Mouse (Mus musculus) heart, postnatal 36 days (tissue): Measurements from ENCODE around the gene Asxl1. TPM values are rescaled to one million over a fixed set of nuclear protein-coding genes. Genes with fewer than 3 reads are reported as not detected.
A peak's percentile ranks its signal among the peaks of the same experiment; 100 is the strongest.

ENCODE experiments used
- DNase-seq, 2 experiments: peaks; one replicate each; pipeline ENCODE4 v3.0.0; 2021 to 2022
- intact Hi-C: fragments of 180-260 bp; cut with DNase I; formaldehyde crosslinking; loops from one replicate; pipeline ENCODE4 v1.15.1; 2025
- total RNA-seq, 2 experiments: library from RNA; stranded (reverse); gene quantifications; 2 replicates each; pipeline ENCODE4 v1.2.3; 2021

Gene Asxl1
- total RNA-seq, 2 experiments from 2014 or later, result 23.5 to 23.8 TPM

- DNase-seq, result no peak
- intact Hi-C loops, result no loop called here
These were observed 89.5 kb downstream of the Asxl1 start for GRCm38 (mm10) chr2:153434880-153435831.

- DNase-seq, result peak; percentile 38 to 50
- intact Hi-C loops, result no loop called here
These were observed 91.1 kb downstream of the Asxl1 start for GRCm38 (mm10) chr2:153436641-153437305.

- intact Hi-C loops, result no loop called here
- no peak for DNase-seq
These were observed 91.7 kb downstream of the Asxl1 start for GRCm38 (mm10) chr2:153437306-153437659.

- intact Hi-C loops, result no loop called here
These were observed 95.1 kb downstream of the Asxl1 start for GRCm38 (mm10) chr2:153440755-153441154.

GRCm38 (mm10) chr2:153441228-153441627, 95.6 kb downstream of the Asxl1 start:
- no peak for DNase-seq
- intact Hi-C loops, result no loop called here

More at GRCm38 (mm10) chr2:153440755-153441154, 95.1 kb downstream of the Asxl1 start:
- no peak for DNase-seq

- no peak for DNase-seq
- intact Hi-C loops, result no loop called here
These were observed 97.1 kb downstream of the Asxl1 start for GRCm38 (mm10) chr2:153442720-153443119.

- DNase-seq, result peak; percentile 53 to 58
- intact Hi-C loops, result loop anchor here (2.0 kb wide), 1 partner anchor 93 kb away; no protein-coding TSS in a partner anchor
These were observed 98.0 kb downstream of the Asxl1 start for GRCm38 (mm10) chr2:153443434-153444240.

GRCm38 (mm10) chr2:153444254-153445136, 98.9 kb downstream of the Asxl1 start:
- peak; percentile 73 for DNase-seq
- intact Hi-C loops, result loop anchor here (2.0 to 5.0 kb wide), 3 partner anchors 94 to 297 kb away; partner anchors contain the start of genes Plagl2 and Pofut1

GRCm38 (mm10) chr2:153445137-153446016, 99.7 kb downstream of the Asxl1 start:
- peak in 1 of 2 experiments; percentile 20 for DNase-seq
- intact Hi-C loops, result loop anchor here (2.0 to 5.0 kb wide), 3 partner anchors 95 to 298 kb away; partner anchors contain the start of genes Plagl2 and Pofut1

- intact Hi-C loops, result loop anchor here (5.0 kb wide), 2 partner anchors 204 to 299 kb away; partner anchors contain the start of genes Plagl2 and Pofut1
- peak; percentile 39 to 57 for DNase-seq
These were observed 100.4 kb downstream of the Asxl1 start for GRCm38 (mm10) chr2:153446017-153446408.

- intact Hi-C loops, result loop anchor here (5.0 kb wide), 2 partner anchors 204 to 299 kb away; partner anchors contain the start of genes Plagl2 and Pofut1
- no peak for DNase-seq
These were observed 100.8 kb downstream of the Asxl1 start for GRCm38 (mm10) chr2:153446476-153446875.

- intact Hi-C loops, result loop anchor here (5.0 kb wide), 2 partner anchors 205 to 300 kb away; partner anchors contain the start of genes Plagl2 and Pofut1
These were observed 102.1 kb downstream of the Asxl1 start for GRCm38 (mm10) chr2:153447719-153448118.

GRCm38 (mm10) chr2:153448519-153448918, 102.9 kb downstream of the Asxl1 start:
- intact Hi-C loops, result loop anchor here (5.0 kb wide), 2 partner anchors 206 to 301 kb away; partner anchors contain the start of genes Plagl2 and Pofut1
- DNase-seq, result no peak

More at GRCm38 (mm10) chr2:153447719-153448118, 102.1 kb downstream of the Asxl1 start:
- no peak for DNase-seq

Other genes with a start within 250 kb of the Asxl1 start
- 1 to 10 TPM; 1.7 to 1.9 TPM for gene Hck, start 237.4 kb upstream of the Asxl1 start, total RNA-seq
- 10 to 100 TPM; 48.6 to 52.9 TPM for gene Tm9sf4, start 184.5 kb upstream of the Asxl1 start, total RNA-seq
- 1 to 10 TPM; 1.0 to 1.6 TPM for gene Tspyl3, start 120.4 kb upstream of the Asxl1 start, total RNA-seq
- 1 to 10 TPM; 4.0 to 4.2 TPM for gene Plagl2, start 104.4 kb upstream of the Asxl1 start, total RNA-seq
- gene Pofut1, start 104.3 kb upstream of the Asxl1 start, total RNA-seq, result 10 to 100 TPM; 13.7 to 14.6 TPM
- gene Kif3b, start 54.4 kb upstream of the Asxl1 start, total RNA-seq, result 1 to 10 TPM; 7.3 to 8.9 TPM
- not detected for gene 4930404H24Rik, start 147.0 kb downstream of the Asxl1 start, total RNA-seq
- 1 to 10 TPM; 3.9 to 4.0 TPM for gene Nol4l, start 184.1 kb downstream of the Asxl1 start, total RNA-seq